Mouse (Mus musculus) embryo, embryonic 10 days (tissue): ENCODE results near the gene Mrpl12.
A peak's percentile ranks its signal among the peaks of the same experiment; 100 is the strongest.
"Not testable (repeated sequence)": the region's sequence is repeated elsewhere in the genome, so short reads cannot be mapped to it uniquely, and the experiment has no call there.

Experiments used
- DNase-seq: peaks from one replicate; pipeline ENCODE4 v3.0.0-alpha.2; 2015; ENCODE audit warnings: low spot score

Gene Mrpl12

GRCm38 (mm10) chr11:120508290-120508870 is 24.0 kb downstream of the Mrpl12 start:
- no peak for DNase-seq

- DNase-seq, result no peak
Measured at GRCm38 (mm10) chr11:120509940-120510339, 25.5 kb downstream of the Mrpl12 start.

GRCm38 (mm10) chr11:120510375-120511030 is 26.1 kb downstream of the Mrpl12 start:
- DNase-seq, result no peak

DNA sequence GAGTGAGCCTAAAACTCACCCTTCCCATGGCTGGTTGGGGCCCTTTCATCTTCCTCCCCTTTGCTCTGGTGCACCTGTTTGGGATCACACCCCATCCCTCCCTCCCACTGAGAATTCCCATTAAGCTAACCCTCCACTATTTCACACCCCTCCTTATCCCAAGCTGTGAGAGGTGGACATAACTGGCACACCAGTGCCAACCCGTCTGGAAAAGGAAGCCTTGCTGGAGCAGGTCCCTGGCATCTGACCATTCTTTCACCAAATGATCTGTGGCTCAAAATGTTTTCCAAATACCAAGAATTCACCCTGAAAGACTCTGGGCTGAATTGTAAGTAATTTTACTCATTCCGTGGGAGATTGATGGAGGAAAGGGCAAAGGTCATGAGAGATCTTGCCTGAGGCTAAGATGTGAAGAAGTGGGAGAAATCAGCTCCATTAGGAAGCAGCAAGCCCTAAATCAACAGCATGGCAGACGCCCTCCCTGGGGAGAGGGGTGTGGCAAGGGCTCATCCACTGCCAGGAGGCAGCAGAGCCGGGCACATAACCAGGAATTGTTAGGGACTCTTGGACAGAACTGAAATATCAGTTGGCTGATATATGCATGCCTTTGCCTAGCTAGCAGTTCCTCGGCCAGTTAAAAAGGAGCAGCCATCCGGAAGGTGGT is 28.5 kb downstream of the Mrpl12 start:
- DNase-seq, result peak; percentile 75

DNA sequence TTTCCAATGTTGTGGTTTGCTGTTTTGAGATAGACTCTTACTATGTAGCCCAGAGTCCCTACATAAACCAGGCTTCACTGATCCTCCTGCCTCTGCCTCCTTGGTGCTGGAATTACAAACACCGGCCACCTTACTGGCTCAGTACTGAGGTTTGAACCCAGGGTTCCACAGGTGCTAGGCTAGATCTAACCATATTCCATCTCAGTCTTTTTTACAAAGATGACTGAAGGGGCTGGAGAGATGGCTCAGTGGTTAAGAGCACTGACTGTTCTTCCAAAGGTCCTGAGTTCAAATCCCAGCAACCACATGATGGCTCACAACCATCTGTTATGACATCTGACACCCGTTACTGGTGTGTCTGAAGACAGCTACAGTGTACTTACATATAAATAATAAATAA is 29.8 kb downstream of the Mrpl12 start:
- DNase-seq, result not testable (repeated sequence)

DNA sequence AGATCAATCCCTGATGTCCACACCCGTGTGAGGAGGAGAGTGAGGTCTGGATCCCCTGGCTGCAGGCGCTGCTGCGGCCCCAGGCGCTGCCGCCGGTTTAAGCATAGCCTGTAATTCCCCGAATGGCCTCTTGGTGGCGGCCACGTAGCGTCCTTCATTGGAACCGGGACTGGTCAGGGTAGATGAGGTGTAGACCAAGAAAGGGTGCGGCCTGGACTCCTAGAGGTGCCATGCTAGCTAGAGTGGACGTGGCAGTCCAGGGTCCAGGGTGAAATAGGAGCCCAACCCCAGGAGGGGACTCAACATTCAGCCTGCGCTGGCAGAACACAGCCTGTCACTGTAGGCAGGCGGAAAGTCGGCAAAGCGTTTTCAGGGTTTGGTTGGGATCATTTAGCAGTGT is 31.2 kb downstream of the Mrpl12 start:
- peak; percentile 91 for DNase-seq

- DNase-seq, result no peak
Measured at GRCm38 (mm10) chr11:120517147-120517546, 32.7 kb downstream of the Mrpl12 start.

DNA sequence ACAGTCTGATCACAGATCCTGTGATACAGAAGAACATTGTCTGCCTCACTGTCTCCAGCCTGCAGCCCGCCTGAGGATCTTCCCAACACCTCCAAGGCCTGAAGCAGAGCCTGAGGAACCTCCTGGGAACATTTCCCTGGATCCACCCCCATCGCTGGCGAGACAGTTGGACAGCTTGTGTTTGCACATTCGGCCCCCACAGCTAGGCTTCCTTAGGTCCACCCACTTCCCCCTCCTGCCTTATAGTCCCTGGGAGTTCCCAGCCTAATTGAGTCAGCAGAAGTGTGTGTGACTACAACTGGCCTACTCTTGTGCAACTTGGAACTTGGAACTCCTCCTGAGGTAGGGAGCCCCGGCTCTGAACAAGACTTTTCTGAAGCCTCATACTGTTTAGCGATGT is 33.6 kb downstream of the Mrpl12 start:
- DNase-seq, result no peak

DNA sequence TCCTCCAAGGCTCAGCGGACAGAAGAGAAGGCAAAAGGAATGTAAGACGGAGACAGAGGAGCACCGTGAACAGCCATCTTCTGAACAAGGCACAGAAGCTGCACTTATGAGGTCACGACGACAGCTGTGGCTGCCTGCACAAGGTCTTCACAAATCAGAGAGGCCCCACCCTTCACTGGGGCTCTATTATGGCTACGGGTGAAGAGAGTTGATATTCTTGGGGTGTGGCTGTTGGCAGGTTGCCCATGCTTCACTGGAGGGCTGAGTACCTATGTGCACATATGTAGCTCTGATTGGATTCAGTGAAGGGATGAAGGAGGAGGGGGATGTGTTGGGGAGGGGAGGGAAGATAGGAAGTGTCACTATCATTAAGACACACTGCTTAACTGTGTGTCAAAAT is 34.1 kb downstream of the Mrpl12 start:
- no peak for DNase-seq

DNA sequence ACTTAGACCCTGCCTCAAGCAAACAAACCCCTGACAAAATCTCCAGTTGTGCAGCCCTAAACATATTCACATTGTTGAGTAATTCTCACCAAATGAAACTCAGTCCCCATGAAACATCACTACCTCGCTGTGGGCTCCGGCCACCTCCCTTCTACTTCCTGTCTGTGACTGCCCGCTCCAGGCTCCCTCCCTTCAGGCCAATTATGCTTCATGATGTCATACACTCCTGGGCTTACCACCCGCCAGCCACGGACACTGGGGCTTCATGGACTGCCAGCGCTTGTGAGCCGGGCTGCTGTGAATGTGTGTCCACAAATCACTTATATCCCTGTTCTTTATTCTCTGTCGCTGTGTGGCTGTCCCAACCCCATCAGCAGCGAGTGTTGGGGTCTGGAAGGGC is 35.3 kb downstream of the Mrpl12 start:
- no peak for DNase-seq

DNA sequence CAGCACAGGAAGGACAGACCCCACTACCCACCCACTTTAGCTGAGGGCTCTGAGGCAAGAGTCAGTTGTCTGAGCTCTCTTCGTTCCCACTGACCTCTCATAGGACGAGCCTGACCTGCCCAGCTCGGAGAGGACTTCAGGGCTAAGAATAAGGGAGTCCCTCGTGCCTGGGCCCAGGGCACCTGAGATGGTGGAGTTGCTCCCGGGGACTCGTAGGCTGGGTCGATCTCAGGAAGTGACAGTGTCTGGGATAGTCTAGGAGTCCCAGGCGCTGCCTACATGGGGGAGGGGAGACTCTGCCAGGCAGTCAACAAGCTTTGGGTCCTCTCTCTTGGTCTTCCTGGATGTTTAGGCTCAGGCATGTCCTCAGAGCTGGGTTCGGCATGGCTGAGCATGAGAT is 36.1 kb downstream of the Mrpl12 start:
- no peak for DNase-seq

DNA sequence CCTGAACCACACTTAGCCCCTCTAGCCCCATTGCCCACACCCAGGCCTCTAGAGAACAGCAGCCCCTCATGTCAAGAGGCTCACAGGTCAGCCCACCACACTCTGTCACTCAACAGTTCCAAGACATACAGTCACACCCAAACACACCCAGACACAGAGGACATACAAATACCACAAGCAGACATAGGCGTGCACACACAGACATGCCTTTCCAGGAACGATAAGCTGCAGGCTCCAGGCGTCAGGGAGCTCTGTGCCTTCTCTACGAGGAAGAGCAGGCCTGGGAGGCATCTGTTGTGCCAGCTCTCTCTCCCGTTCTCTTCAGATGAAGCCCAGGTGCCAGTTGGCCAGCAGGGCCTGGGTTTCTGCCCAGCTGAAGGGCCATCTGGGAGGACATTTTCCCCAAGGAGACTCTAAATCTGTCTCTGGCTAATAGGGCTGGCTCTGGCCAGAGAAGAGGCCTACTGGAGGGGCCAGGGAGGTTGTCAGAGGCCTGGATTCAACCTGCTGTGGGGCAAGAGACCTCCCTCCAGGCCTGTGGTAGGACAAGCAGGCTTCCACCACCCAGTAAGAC is 36.6 kb downstream of the Mrpl12 start:
- no peak for DNase-seq

DNA sequence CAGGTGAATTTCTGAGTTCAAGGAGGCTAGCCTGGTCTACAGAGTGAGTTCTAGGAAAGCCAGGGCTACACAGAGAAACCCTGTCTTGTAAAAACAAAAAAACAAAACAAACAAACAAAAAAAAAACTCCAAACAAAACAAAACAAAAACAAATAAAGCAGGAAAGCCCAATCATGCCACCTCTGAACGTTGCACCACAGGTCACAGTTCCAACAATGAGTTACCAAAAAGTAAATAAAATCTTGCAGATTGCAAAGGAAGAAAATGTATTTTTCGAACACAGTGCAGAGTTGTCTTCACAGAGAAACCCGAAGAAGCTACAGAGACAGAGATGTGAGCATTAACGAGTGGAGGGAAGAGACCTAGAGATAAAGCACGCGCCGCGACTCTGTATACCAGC is 38.2 kb downstream of the Mrpl12 start:
- DNase-seq, result no peak

GRCm38 (mm10) chr11:120525959-120526358 is 41.5 kb downstream of the Mrpl12 start:
- no peak for DNase-seq

DNA sequence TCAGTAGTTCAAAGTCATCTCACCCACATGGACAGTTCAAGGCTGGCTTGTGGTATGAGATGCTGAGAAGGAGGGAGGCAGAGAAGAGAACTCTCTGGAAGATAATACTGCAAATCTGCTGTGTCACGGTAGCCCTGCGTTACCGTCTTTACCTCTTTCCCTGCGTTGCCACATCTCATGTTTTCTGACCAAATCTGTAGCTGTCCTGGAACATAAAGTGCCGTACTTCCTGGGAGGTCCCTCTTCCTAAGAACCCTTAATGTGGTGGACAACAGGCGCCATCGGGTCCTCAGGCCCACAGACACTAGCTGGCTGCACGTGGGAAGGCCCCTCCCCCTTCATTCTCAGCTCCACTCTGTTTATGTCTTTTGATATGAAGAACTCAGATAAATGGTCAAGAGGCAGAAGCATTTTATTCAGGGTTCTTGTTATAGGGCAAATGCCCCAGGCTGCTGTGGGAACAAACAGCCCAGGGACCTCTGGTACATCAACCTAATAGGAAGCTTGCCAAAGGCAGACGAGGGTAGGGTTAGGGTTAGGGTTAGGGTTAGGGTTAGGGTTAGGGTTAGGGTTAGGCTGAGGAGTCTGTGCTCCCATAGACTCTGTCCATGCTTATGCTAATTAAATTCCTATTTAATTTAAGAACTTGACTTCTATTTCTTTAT is 43.4 kb downstream of the Mrpl12 start:
- DNase-seq, result no peak

- DNase-seq, result no peak
Measured at GRCm38 (mm10) chr11:120528903-120529302, 44.5 kb downstream of the Mrpl12 start.

- peak; percentile 40 for DNase-seq
Measured at GRCm38 (mm10) chr11:120530085-120530964, 45.9 kb downstream of the Mrpl12 start, which contains the start of gene Gcgr. Gcgr (plus strand) TSS chr11:120530699.

DNA sequence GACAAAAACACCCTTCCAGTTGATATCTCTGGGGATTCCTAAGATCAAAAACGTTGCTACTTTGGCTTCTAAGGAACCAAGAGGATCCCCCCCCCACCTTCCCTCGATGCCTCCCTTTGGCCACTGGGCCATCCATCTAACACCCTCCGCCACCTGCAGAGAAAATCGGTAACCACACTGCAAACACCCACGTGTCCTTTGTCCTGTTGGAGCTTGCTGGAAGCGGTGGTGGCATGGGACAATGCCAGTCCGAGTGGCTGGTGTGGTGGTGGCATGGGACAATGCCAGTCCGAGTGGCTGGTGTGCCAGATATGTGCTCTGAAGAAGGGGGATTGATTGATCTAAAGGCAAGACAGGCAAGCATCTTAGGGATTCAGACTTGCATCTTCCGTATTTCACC is 47.2 kb downstream of the Mrpl12 start:
- DNase-seq, result no peak

DNA sequence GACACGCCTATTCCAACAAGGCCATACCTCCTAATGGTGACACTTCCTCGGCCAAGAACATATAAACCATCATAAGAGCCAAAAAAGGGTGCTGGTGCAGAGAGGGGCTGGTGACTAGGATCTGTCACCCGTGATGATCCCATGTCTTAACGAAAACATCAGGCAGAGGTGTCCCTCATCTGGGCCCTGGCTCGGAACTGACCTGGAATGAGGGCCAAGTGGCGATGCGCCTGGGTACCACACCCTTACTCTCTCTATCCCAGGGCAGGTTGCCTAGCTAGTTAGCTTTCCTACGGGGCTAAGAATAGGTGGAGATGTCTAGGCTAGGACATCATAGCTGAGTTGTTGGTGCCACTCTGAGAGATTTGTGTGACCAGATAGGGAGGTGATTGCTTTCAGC is 49.7 kb downstream of the Mrpl12 start:
- no peak for DNase-seq

DNA sequence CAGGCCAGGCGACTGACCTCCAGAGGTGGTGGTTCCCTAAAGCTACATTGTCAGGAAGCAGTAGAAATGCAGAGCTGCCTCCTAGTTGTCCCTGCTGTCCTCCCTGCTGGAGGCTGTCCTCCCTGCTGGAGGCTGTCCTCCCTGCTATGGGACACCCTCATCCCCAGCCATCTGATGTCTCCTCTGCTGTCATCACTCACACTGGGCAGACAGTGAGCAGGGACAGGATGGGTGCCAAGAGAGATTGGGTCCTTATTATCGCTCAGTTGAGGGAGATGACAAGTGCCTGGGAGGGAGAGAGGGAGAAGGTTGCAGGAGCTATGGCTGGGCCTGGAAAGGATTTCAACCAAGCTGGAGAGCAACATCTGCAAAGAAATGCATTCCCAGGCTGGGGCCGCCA is 50.7 kb downstream of the Mrpl12 start:
- DNase-seq, result no peak

DNA sequence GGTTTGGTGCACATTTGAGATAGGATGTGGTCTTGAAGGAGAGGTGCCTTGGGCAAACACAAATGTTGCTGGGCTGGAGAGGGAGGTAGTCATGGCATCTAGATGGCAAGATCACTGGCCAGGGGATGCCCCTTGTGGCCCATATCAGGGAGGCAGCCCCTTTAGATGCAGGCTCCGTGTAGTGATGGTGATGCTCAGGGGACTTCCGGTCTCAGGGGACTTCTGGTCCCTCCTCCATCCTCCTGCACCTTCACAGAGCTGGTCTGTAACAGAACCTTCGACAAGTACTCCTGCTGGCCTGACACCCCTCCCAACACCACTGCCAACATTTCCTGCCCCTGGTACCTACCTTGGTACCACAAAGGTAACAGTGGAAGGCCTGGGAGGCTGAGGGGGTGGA is 51.4 kb downstream of the Mrpl12 start:
- no peak for DNase-seq

DNA sequence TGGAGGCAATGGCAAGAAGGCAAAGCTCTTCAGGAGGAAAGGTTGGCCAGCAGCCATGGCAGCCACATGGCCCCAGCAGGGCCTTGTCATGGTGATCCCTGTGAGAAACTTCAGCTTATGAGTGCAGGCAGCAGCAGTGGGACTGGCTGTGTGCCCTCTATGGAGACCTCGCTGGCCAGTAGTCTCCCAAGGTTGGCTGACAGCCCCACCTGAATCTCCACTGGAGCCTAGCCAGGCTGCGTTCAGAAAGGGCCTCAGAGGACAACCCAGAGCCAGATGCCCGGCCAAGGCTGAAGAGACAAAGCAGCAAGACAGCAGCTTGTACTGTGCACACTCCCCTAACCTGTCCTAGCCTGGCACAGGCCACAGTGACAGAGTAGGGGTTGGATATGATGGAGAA is 54.1 kb downstream of the Mrpl12 start:
- no peak for DNase-seq
